Mouse (Mus musculus) MEL (cell line): ENCODE measurements around the gene Ppp1r1a.

Experiments used
- BHLHE40 ChIP-seq: IDR thresholded peaks from 2 replicates; pipeline ENCODE4 v1.6.1; 2012; ENCODE audit warnings: low read depth, mild to moderate bottlenecking, inconsistent platforms, low read length, improper control_type of control experiment, borderline replicate concordance
- CTCF ChIP-seq, 3 experiments: IDR thresholded peaks in 2 of 3; conservative IDR thresholded peaks in 1 of 3; 2 replicates each; pipeline ENCODE4 v1.5.1; 2011 to 2012; ENCODE audit warnings: low read length in 3 of 3, low read depth in 2 of 3, mild to moderate bottlenecking in 2 of 3, improper control_type of control experiment in 1 of 3, inconsistent platforms in 1 of 3, mixed read lengths in 1 of 3, moderate library complexity in 1 of 3; ENCODE audit not compliant: control insufficient read depth in 1 of 3, insufficient read depth in 1 of 3, poor library complexity in 1 of 3, severe bottlenecking in 1 of 3
- SMC3 ChIP-seq: IDR thresholded peaks from 2 replicates; pipeline ENCODE4 v1.6.1; 2011; ENCODE audit warnings: low read depth, low read length, improper control_type of control experiment
- ZNF384 ChIP-seq: IDR thresholded peaks from 2 replicates; pipeline ENCODE4 v1.6.1; 2012; ENCODE audit warnings: low read depth, mild to moderate bottlenecking, inconsistent platforms, low read length, improper control_type of control experiment

DNA sequence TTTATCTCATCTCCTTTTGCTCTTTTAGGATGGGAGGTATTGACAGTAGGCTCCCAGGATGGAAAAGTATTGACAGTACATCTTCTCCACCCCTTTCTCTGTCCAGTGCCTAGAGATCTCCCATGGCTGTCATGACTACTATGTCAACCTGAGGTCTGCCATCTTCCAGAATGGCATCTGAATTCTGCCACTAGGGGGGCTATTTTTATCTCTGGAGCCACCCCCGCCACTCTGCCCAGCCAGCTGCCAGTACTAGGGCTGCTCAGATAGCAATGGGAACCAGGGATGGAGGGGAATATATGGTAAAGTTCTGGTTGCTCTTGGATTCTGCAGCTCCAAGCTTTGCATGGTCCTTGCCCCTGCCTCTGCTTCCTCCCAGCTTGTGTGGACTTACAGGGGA, 26.2 kb downstream of the Ppp1r1a start:
- TF ChIP-seq CTCF (IDR thresholded peaks at IDR 0.05 in 2 of 3, conservative IDR thresholded peaks at IDR 0.05 in 1 of 3; ENCODE audit: control insufficient read depth in 1 of 3, insufficient read depth in 1 of 3, low read depth in 2 of 3, low read length in 3 of 3, poor library complexity in 1 of 3, severe bottlenecking in 1 of 3) (no peak), BHLHE40 (no peak), SMC3 (no peak), ZNF384 (no peak)
